Mouse (Mus musculus): ENCODE results near the gene Fcho2.
"Not testable (repeated sequence)": the region's sequence is repeated elsewhere in the genome, so short reads cannot be mapped to it uniquely, and the experiment has no call there.

Gene Fcho2

GRCm38 (mm10) chr13:98815147-98815785 is at the start of gene Fcho2:
Gene Fcho2 (minus strand): TSS chr13:98815449.
- DNase-seq (ENCODE audit: low spot score in 2 of 2): peak; percentile 95 to 97

GRCm38 (mm10) chr13:98855291-98855690 is 40.0 kb upstream of the Fcho2 start:
- DNase-seq (ENCODE audit: low spot score in 2 of 2): no peak

GRCm38 (mm10) chr13:98845794-98846193 is 30.5 kb upstream of the Fcho2 start:
- no peak for DNase-seq (ENCODE audit: low spot score in 2 of 2)

- DNase-seq (ENCODE audit: low spot score in 2 of 2): no peak
Observed at GRCm38 (mm10) chr13:98836423-98837088, 21.3 kb upstream of the Fcho2 start.

GRCm38 (mm10) chr13:98835740-98836139 is 20.5 kb upstream of the Fcho2 start:
- DNase-seq (ENCODE audit: low spot score in 2 of 2): no peak

GRCm38 (mm10) chr13:98834723-98835122 is 19.5 kb upstream of the Fcho2 start:
- no peak for DNase-seq (ENCODE audit: low spot score in 2 of 2)

- DNase-seq (ENCODE audit: low spot score in 2 of 2): no peak
Observed at GRCm38 (mm10) chr13:98834199-98834598, 18.9 kb upstream of the Fcho2 start.

GRCm38 (mm10) chr13:98832451-98833450 is 17.5 kb upstream of the Fcho2 start:
- no peak for DNase-seq (ENCODE audit: low spot score in 2 of 2)

- not testable (repeated sequence) for DNase-seq (ENCODE audit: low spot score in 2 of 2)
Observed at GRCm38 (mm10) chr13:98829026-98829425, 13.8 kb upstream of the Fcho2 start.

GRCm38 (mm10) chr13:98825574-98825973 is 10.3 kb upstream of the Fcho2 start:
- DNase-seq (ENCODE audit: low spot score in 2 of 2): no peak

GRCm38 (mm10) chr13:98819094-98819493 is 3.8 kb upstream of the Fcho2 start:
- no peak for DNase-seq (ENCODE audit: low spot score in 2 of 2)

- no peak for DNase-seq (ENCODE audit: low spot score in 2 of 2)
Observed at GRCm38 (mm10) chr13:98818205-98818604, 3.0 kb upstream of the Fcho2 start.

GRCm38 (mm10) chr13:98817766-98818165 is 2.5 kb upstream of the Fcho2 start:
- DNase-seq (ENCODE audit: low spot score in 2 of 2): no peak

GRCm38 (mm10) chr13:98816981-98817660 is 1.9 kb upstream of the Fcho2 start:
- not testable (repeated sequence) for DNase-seq (ENCODE audit: low spot score in 2 of 2)

- no peak for DNase-seq (ENCODE audit: low spot score in 2 of 2)
Observed at GRCm38 (mm10) chr13:98816571-98816970, 1.3 kb upstream of the Fcho2 start.

GRCm38 (mm10) chr13:98814275-98815040 is 791 bp downstream of the Fcho2 start:
- DNase-seq (ENCODE audit: low spot score in 2 of 2): peak; percentile 43 to 54

- DNase-seq (ENCODE audit: low spot score in 2 of 2): no peak
Observed at GRCm38 (mm10) chr13:98813596-98814274, 1.5 kb downstream of the Fcho2 start.

- no peak for DNase-seq (ENCODE audit: low spot score in 2 of 2)
Observed at GRCm38 (mm10) chr13:98813167-98813566, 2.1 kb downstream of the Fcho2 start.

- no peak for DNase-seq (ENCODE audit: low spot score in 2 of 2)
Observed at GRCm38 (mm10) chr13:98812285-98812684, 3.0 kb downstream of the Fcho2 start.

GRCm38 (mm10) chr13:98810143-98810542 is 5.1 kb downstream of the Fcho2 start:
- DNase-seq (ENCODE audit: low spot score in 2 of 2): no peak

All from frontal cortex, postnatal 36 days (tissue).